22 mouse cellular contexts compared by ENCODE assay signal in genomic region chr4:5344311-5344710, GRCm38 (mm10).
DNase-seq lines count a peak whose midpoint lies in the region; ATAC-seq lines count a peak whose summit lies in the region.
"Had no signal": no experiment of that assay in that cellular context is flagged by ENCODE, and none has a peak within 500 bp of the region (broad histone marks: within the 10 kb centered on the region; RNA-seq: fewer than 3 reads in every experiment).

No protein-coding gene starts in this region.

- no peak overlapping the region for H3K4me2 ChIP-seq in embryonic facial prominence, embryonic 14.5 days (ENCODE audit: low read depth, low read length)
- no peak overlapping the region for H3K4me2 ChIP-seq in limb, embryonic 13.5 days (replicated peaks)
- H3K4me2 ChIP-seq in midbrain, embryonic 11.5 days: no peak overlapping the region
- H3K4me2 ChIP-seq: forebrain, embryonic 15.5 days; neural tube, embryonic 15.5 days had no signal

- H3K4me3 ChIP-seq in embryonic facial prominence, embryonic 14.5 days (ENCODE audit: low read depth, low read length): no peak overlapping the region
- H3K4me3 ChIP-seq in embryonic facial prominence, embryonic 10.5 days: no peak overlapping the region
- no peak overlapping the region for H3K4me3 ChIP-seq in limb, embryonic 13.5 days
- no peak overlapping the region for H3K4me3 ChIP-seq in limb, embryonic 10.5 days
- H3K4me3 ChIP-seq in midbrain, embryonic 11.5 days (ENCODE audit: low read depth, low read length): no peak overlapping the region
- H3K4me3 ChIP-seq: forebrain, embryonic 15.5 days; neural tube, embryonic 15.5 days had no signal

- peak; percentile 90 for DNase-seq in embryonic facial prominence, embryonic 14.5 days (ENCODE audit: low spot score)
- no peak for DNase-seq in embryonic facial prominence, embryonic 10.5 days (ENCODE audit: low spot score)
- DNase-seq in limb, embryonic 10.5 days (ENCODE audit: low spot score): no peak
- peak; percentile 35 to 39 for DNase-seq in heart, postnatal 14 days
- peak; percentile 6 for DNase-seq in skeletal muscle tissue, adult 2 months (ENCODE audit: low read depth, low spot score)
- no peak for DNase-seq in layer of hippocampus, adult 8-10 months (ENCODE audit: low spot score in 2 of 2)
- DNase-seq in midbrain, embryonic 11.5 days (ENCODE audit: low spot score, missing footprints): no peak
- DNase-seq: adrenal gland, postnatal 14 days; cerebellum, adult 2 months; cerebellum, postnatal 36 days; embryo, embryonic 11 days; kidney, postnatal 25 days; lung, postnatal 4 days; right cerebral cortex, adult 18-20 months; right cerebral cortex, postnatal 4 days; thymus, postnatal 14 days had no signal

- H3K27me3 ChIP-seq in embryonic facial prominence, embryonic 14.5 days (replicated peaks; ENCODE audit: control insufficient read depth, insufficient read depth, low read length): no peaks in the 10 kb centered on the region
- H3K27me3 ChIP-seq in embryonic facial prominence, embryonic 10.5 days (replicated peaks; ENCODE audit: low read depth, poor library complexity, severe bottlenecking): no peaks in the 10 kb centered on the region
- H3K27me3 ChIP-seq in limb, embryonic 13.5 days: no peaks in the 10 kb centered on the region
- no peaks in the 10 kb centered on the region for H3K27me3 ChIP-seq in limb, embryonic 10.5 days (ENCODE audit: low read depth, poor library complexity, severe bottlenecking)
- H3K27me3 ChIP-seq in midbrain, embryonic 11.5 days (ENCODE audit: control insufficient read depth, insufficient read depth, low read length): no peaks in the 10 kb centered on the region
- H3K27me3 ChIP-seq: forebrain, embryonic 15.5 days; neural tube, embryonic 15.5 days had no signal

- intact Hi-C loops in heart, postnatal 14 days (cut with DNase I): no loop called here

- H3K9me3 ChIP-seq in embryonic facial prominence, embryonic 14.5 days (ENCODE audit: control insufficient read depth, low read length): no peaks in the 10 kb centered on the region
- H3K9me3 ChIP-seq in embryonic facial prominence, embryonic 10.5 days: no peaks in the 10 kb centered on the region
- H3K9me3 ChIP-seq in limb, embryonic 13.5 days: no peaks in the 10 kb centered on the region
- H3K9me3 ChIP-seq in limb, embryonic 10.5 days (replicated peaks): no peaks in the 10 kb centered on the region
- H3K9me3 ChIP-seq in midbrain, embryonic 11.5 days (ENCODE audit: control insufficient read depth, low read length): no peaks in the 10 kb centered on the region
- H3K9me3 ChIP-seq: forebrain, embryonic 15.5 days; neural tube, embryonic 15.5 days had no signal

- no peak overlapping the region for H3K9ac ChIP-seq in embryonic facial prominence, embryonic 14.5 days (ENCODE audit: low read depth, low read length)
- no peak overlapping the region for H3K9ac ChIP-seq in limb, embryonic 13.5 days
- no peak overlapping the region for H3K9ac ChIP-seq in midbrain, embryonic 11.5 days (ENCODE audit: low read length)
- H3K9ac ChIP-seq: forebrain, embryonic 15.5 days; neural tube, embryonic 15.5 days had no signal

- peak; percentile 90 for ATAC-seq in embryonic facial prominence, embryonic 14.5 days (ENCODE audit: low read depth)
- ATAC-seq in limb, embryonic 13.5 days (ENCODE audit: low FRiP score, low read depth): peak; percentile 66; the same call in 1 of the 2 replicates
- no peak for ATAC-seq in midbrain, embryonic 11.5 days (ENCODE audit: low FRiP score)
- ATAC-seq: activated CD4-positive, CD25-positive, alpha-beta regulatory T cell, adult 4 months; forebrain, embryonic 15.5 days; hindbrain, postnatal 0 days; intestine, postnatal 0 days had no signal

- 63% methylated on average over 2 of the region's 2 CpGs for WGBS in embryonic facial prominence, embryonic 14.5 days
- 85% methylated on average over 2 of the region's 2 CpGs for WGBS in embryonic facial prominence, embryonic 10.5 days
- WGBS in limb, embryonic 13.5 days: 76% methylated on average over 2 of the region's 2 CpGs
- 96% methylated on average over 2 of the region's 2 CpGs for WGBS in limb, embryonic 10.5 days
- WGBS in midbrain, embryonic 11.5 days: 81% methylated on average over 2 of the region's 2 CpGs

- H3K27ac ChIP-seq in embryonic facial prominence, embryonic 14.5 days (replicated peaks; ENCODE audit: low read depth, low read length): no peak overlapping the region
- H3K27ac ChIP-seq in embryonic facial prominence, embryonic 10.5 days (replicated peaks): no peak overlapping the region
- no peak overlapping the region for H3K27ac ChIP-seq in limb, embryonic 13.5 days
- H3K27ac ChIP-seq in limb, embryonic 10.5 days: no peak overlapping the region
- H3K27ac ChIP-seq in midbrain, embryonic 11.5 days (ENCODE audit: low read depth, low read length): no peak overlapping the region
- H3K27ac ChIP-seq: forebrain, embryonic 15.5 days; hindbrain, postnatal 0 days; neural tube, embryonic 15.5 days had no signal

- no peaks in the 10 kb centered on the region for H3K4me1 ChIP-seq in embryonic facial prominence, embryonic 14.5 days (ENCODE audit: control insufficient read depth, insufficient read depth, low read length)
- H3K4me1 ChIP-seq in embryonic facial prominence, embryonic 10.5 days: no peaks in the 10 kb centered on the region
- H3K4me1 ChIP-seq in limb, embryonic 13.5 days: no peaks in the 10 kb centered on the region
- no peaks in the 10 kb centered on the region for H3K4me1 ChIP-seq in limb, embryonic 10.5 days
- H3K4me1 ChIP-seq in midbrain, embryonic 11.5 days (ENCODE audit: control insufficient read depth, insufficient read depth, low read length): no peaks in the 10 kb centered on the region
- H3K4me1 ChIP-seq: forebrain, embryonic 15.5 days; neural tube, embryonic 15.5 days had no signal

- no peaks in the 10 kb centered on the region for H3K36me3 ChIP-seq in embryonic facial prominence, embryonic 14.5 days (ENCODE audit: control insufficient read depth, insufficient read depth, low read length)
- no peaks in the 10 kb centered on the region for H3K36me3 ChIP-seq in embryonic facial prominence, embryonic 10.5 days (replicated peaks)
- H3K36me3 ChIP-seq in limb, embryonic 13.5 days: no peaks in the 10 kb centered on the region
- H3K36me3 ChIP-seq in limb, embryonic 10.5 days: no peaks in the 10 kb centered on the region
- no peaks in the 10 kb centered on the region for H3K36me3 ChIP-seq in midbrain, embryonic 11.5 days (ENCODE audit: control insufficient read depth, insufficient read depth, low read length)
- H3K36me3 ChIP-seq: forebrain, embryonic 15.5 days; neural tube, embryonic 15.5 days had no signal

Comparison
In these comparisons a context has a peak if more than half of its experiments do, and no peak if none do; other contexts are left out.
1. DNase-seq: peak in embryonic facial prominence, embryonic 14.5 days (single experiment), heart, postnatal 14 days (2 of 2) and skeletal muscle tissue, adult 2 months (single experiment); none in embryonic facial prominence, embryonic 10.5 days (single experiment), limb, embryonic 10.5 days (single experiment), layer of hippocampus, adult 8-10 months (0 of 2) and midbrain, embryonic 11.5 days (single experiment).